Mouse (Mus musculus): ENCODE measurements around the gene Rbm17. TPM values are rescaled to one million over a fixed set of nuclear protein-coding genes. Genes with fewer than 3 reads are reported as not detected.

Gene Rbm17
- total and polyA plus RNA-seq, 3 experiments, result 199 to 405 (median 239) TPM

DNA sequence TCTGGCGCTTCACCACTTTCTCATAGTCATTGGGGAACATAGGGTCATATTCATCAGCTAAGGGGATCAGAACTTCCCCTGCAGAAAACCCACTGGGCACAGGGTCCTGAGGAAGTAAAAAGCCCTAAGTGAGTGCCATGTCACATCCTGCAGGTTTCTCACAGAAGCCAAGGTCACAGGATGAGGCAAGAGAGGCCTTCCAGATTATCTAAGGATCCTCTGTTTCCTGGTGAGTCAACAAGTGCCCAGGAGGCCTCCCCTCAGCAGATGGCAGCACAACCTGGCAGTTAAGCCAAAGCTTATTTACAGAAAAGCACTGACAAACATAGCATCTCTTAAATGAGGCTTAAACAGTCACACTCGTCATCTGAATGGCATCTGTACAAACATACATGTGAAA, 7.3 kb downstream of the Rbm17 start:
- peaks cover 44% of the 10 kb centered on the region for H3K79me2 ChIP-seq (replicated peaks; ENCODE audit: control insufficient read depth, extremely low read depth, insufficient read depth, poor library complexity, severe bottlenecking)
- H3K4me1 ChIP-seq (ENCODE audit: control insufficient read depth in 1 of 2, insufficient read depth in 2 of 2), result peaks cover 0 to 35% of the 10 kb centered on the region in 2 experiments; a peak in 2 of 4 replicates
- H3K4me2 ChIP-seq (ENCODE audit: insufficient read depth, low read depth, poor library complexity, severe bottlenecking), result no peak overlapping the region
- dilution Hi-C loops (cut with MboI; ENCODE audit: extremely low pct_ligation_motif_present, extremely low pct_unique_long_range_greater_than_20kb, low sequenced_read_pairs) (no loop called here), in situ Hi-C loops (cut with MboI; ENCODE audit: low pct_ligation_motif_present, low pct_unique_long_range_greater_than_20kb, low sequenced_read_pairs) (no loop called here)
- H3K27me3 ChIP-seq (replicated peaks), result no peaks in the 10 kb centered on the region
- no peak for DNase-seq (ENCODE audit: extremely low read depth)
- no peak overlapping the region for H3K9ac ChIP-seq (ENCODE audit: insufficient read depth, low read depth)
- TF ChIP-seq ZKSCAN1 (IDR thresholded peaks at IDR 0.05; ENCODE audit: borderline replicate concordance, low read depth, low read length) (no peak), CHD2 (IDR thresholded peaks at IDR 0.05; ENCODE audit: low read length) (no peak), EP300 (IDR thresholded peaks at IDR 0.05; ENCODE audit: low read length) (no peak), NRF1 (IDR thresholded peaks at IDR 0.05; ENCODE audit: low read depth, low read length) (no peak), ZNF384 (IDR thresholded peaks at IDR 0.05; ENCODE audit: low read depth, low read length) (no peak), RCOR1 (conservative IDR thresholded peaks at IDR 0.05; ENCODE audit: low read depth, low read length) (no peak)
- no peak overlapping the region for H3K27ac ChIP-seq (ENCODE audit: insufficient read depth, low read depth)
- H3K4me3 ChIP-seq (replicated peaks in 1 of 3; ENCODE audit: low read depth in 2 of 3, low read length in 2 of 3, poor library complexity in 1 of 3), result no peak overlapping the region
- H3K9me3 ChIP-seq (replicated peaks; ENCODE audit: low read length), result no peaks in the 10 kb centered on the region
- peaks cover 68 to 83% of the 10 kb centered on the region in 2 experiments for H3K36me3 ChIP-seq (replicated peaks in 1 of 2; ENCODE audit: control insufficient read depth in 1 of 2, insufficient read depth in 1 of 2, low read length in 1 of 2)

DNA sequence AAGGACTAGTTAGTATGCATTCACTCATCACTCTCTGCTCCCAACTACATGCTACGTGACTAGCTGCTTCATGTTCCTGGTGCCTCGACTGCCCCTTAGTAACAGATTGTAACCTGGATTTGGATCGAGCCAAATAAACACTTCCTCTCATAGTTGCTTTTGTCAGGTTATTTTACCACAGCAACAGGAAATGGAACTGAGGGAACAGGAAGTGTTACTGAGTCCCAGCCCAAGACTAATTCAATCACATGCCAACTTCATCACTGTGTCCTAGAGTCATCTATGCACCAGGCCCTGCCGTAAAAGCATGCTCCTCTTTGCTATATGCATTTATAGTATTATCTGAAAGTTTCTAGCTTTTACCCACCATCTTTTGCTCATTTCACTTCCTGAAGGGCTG, 16.0 kb downstream of the Rbm17 start:
- TF ChIP-seq USF1 (IDR thresholded peaks at IDR 0.05; ENCODE audit: low read depth, low read length) (no peak), ZMIZ1 (IDR thresholded peaks at IDR 0.05; ENCODE audit: low read depth, low read length) (no peak), RAD21 (IDR thresholded peaks at IDR 0.05; ENCODE audit: low read depth, low read length) (no peak), IRF4 (IDR thresholded peaks at IDR 0.05; ENCODE audit: low read depth, low read length) (no peak), NELFE (IDR thresholded peaks at IDR 0.05; ENCODE audit: low read depth, low read length) (no peak), JUN (IDR thresholded peaks at IDR 0.05; ENCODE audit: insufficient read depth, low read depth, low read length) (no peak)
- dilution Hi-C loops (cut with MboI; ENCODE audit: extremely low pct_ligation_motif_present, extremely low pct_unique_long_range_greater_than_20kb, low sequenced_read_pairs), result no loop called here

DNA sequence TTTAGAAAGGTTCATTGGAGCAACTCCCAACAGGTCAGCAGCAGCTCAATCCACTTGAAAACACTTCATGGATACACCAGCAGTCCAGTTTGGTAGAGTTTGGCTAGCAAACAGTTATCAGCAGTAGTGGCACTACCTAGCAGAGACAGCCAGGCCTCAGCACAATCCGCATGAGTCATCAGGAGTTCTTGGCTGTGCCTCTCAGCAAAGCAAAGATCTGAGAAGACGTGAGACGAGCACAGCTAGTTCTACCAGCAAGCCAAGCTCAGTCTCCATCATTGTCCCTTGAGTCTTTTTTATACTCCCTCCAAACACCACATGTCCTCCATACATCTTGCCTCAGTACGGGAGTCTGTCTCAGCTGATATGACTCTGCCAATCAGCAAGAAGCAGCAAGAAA, 24.6 kb downstream of the Rbm17 start:
- Histone ChIP-seq H3K4me2 (ENCODE audit: insufficient read depth, low read depth, poor library complexity, severe bottlenecking) (no peak overlapping the region), H3K27ac (ENCODE audit: insufficient read depth, low read depth) (no peak overlapping the region), H3K9me3 (replicated peaks; ENCODE audit: low read length) (peaks cover 13% of the 10 kb centered on the region), H3K9ac (ENCODE audit: insufficient read depth, low read depth) (no peak overlapping the region), H3K4me1 (ENCODE audit: control insufficient read depth in 1 of 2, insufficient read depth in 2 of 2) (no peaks in the 10 kb centered on the region), H3K4me3 (replicated peaks in 1 of 3; ENCODE audit: low read depth in 2 of 3, low read length in 2 of 3, poor library complexity in 1 of 3) (no peak overlapping the region), H3K36me3 (replicated peaks in 1 of 2; ENCODE audit: control insufficient read depth in 1 of 2, insufficient read depth in 1 of 2, low read length in 1 of 2) (peaks cover 15 to 21% of the 10 kb centered on the region in 2 experiments), H3K79me2 (replicated peaks; ENCODE audit: control insufficient read depth, extremely low read depth, insufficient read depth, poor library complexity, severe bottlenecking) (no peaks in the 10 kb centered on the region), H3K27me3 (replicated peaks) (no peaks in the 10 kb centered on the region)
- in situ Hi-C loops (cut with MboI; ENCODE audit: low pct_ligation_motif_present, low pct_unique_long_range_greater_than_20kb, low sequenced_read_pairs) (no loop called here), dilution Hi-C loops (cut with MboI; ENCODE audit: extremely low pct_ligation_motif_present, extremely low pct_unique_long_range_greater_than_20kb, low sequenced_read_pairs) (no loop called here)
- no peak for DNase-seq (ENCODE audit: extremely low read depth)
- TF ChIP-seq JUND (conservative IDR thresholded peaks at IDR 0.05; ENCODE audit: low read depth, low read length) (no peak), EP300 (IDR thresholded peaks at IDR 0.05; ENCODE audit: low read length) (no peak), BHLHE40 (IDR thresholded peaks at IDR 0.05; ENCODE audit: low read depth, low read length) (no peak), USF1 (IDR thresholded peaks at IDR 0.05; ENCODE audit: low read depth, low read length) (no peak), ETS1 (conservative IDR thresholded peaks at IDR 0.05; ENCODE audit: low read depth, low read length) (no peak), ELF1 (IDR thresholded peaks at IDR 0.05; ENCODE audit: low read depth, low read length) (no peak), MXI1 (IDR thresholded peaks at IDR 0.05; ENCODE audit: low read depth, low read length) (no peak), PAX5 (IDR thresholded peaks at IDR 0.05; ENCODE audit: low read length) (no peak), TBP (conservative IDR thresholded peaks at IDR 0.05; ENCODE audit: low read depth, low read length) (no peak), SIN3A (IDR thresholded peaks at IDR 0.05; ENCODE audit: low read length) (no peak)

More for the DNA sequence above, 16.0 kb downstream of the Rbm17 start:
- in situ Hi-C loops (cut with MboI; ENCODE audit: low pct_ligation_motif_present, low pct_unique_long_range_greater_than_20kb, low sequenced_read_pairs), result no loop called here
- no peak overlapping the region for H3K9ac ChIP-seq (ENCODE audit: insufficient read depth, low read depth)
- no peaks in the 10 kb centered on the region; the same call in 1 of the 2 replicates for H3K79me2 ChIP-seq (replicated peaks; ENCODE audit: control insufficient read depth, extremely low read depth, insufficient read depth, poor library complexity, severe bottlenecking)
- H3K36me3 ChIP-seq (replicated peaks in 1 of 2; ENCODE audit: control insufficient read depth in 1 of 2, insufficient read depth in 1 of 2, low read length in 1 of 2), result peaks cover 84 to 97% of the 10 kb centered on the region in 2 experiments
- no peaks in the 10 kb centered on the region for H3K9me3 ChIP-seq (replicated peaks; ENCODE audit: low read length)
- DNase-seq (ENCODE audit: extremely low read depth), result no peak
- no peak overlapping the region for H3K4me3 ChIP-seq (replicated peaks in 1 of 3; ENCODE audit: low read depth in 2 of 3, low read length in 2 of 3, poor library complexity in 1 of 3)
- H3K4me1 ChIP-seq (ENCODE audit: control insufficient read depth in 1 of 2, insufficient read depth in 2 of 2), result no peaks in the 10 kb centered on the region
- no peaks in the 10 kb centered on the region for H3K27me3 ChIP-seq (replicated peaks)
- H3K27ac ChIP-seq (ENCODE audit: insufficient read depth, low read depth), result no peak overlapping the region
- no peak overlapping the region for H3K4me2 ChIP-seq (ENCODE audit: insufficient read depth, low read depth, poor library complexity, severe bottlenecking)

Measured in CH12.LX (cell line).